Mouse (Mus musculus): ENCODE data around the gene Fgfbp1. TPM values are rescaled to one million over a fixed set of nuclear protein-coding genes. Genes with fewer than 3 reads are reported as not detected.

Gene Fgfbp1
- polyA plus RNA-seq, 1 experiment = not detected

GRCm38 (mm10) chr5:43976821-43977561, 4.6 kb downstream of the Fgfbp1 start:
- no peaks in the 10 kb centered on the region for H3K4me1 ChIP-seq
- TF ChIP-seq FLI1 (IDR thresholded peaks at IDR 0.05; ENCODE audit: low read length) = no peak
- no peak for TF ChIP-seq GATA1 (IDR thresholded peaks at IDR 0.05; ENCODE audit: borderline replicate concordance, low read length)
- peaks cover 15% of the 10 kb centered on the region for H3K27me3 ChIP-seq (replicated peaks)
- H3K4me3 ChIP-seq (replicated peaks) = no peak overlapping the region
- H3K36me3 ChIP-seq (replicated peaks; ENCODE audit: low read length) = no peaks in the 10 kb centered on the region
- 0 out of 2 replicates have a peak, but pooled peaks cover 3% of the 10 kb centered on the region for H3K9me3 ChIP-seq

GRCm38 (mm10) chr5:43974166-43974565, 7.4 kb downstream of the Fgfbp1 start:
- Histone ChIP-seq H3K27me3 (replicated peaks) (peaks cover 13% of the 10 kb centered on the region), H3K4me3 (replicated peaks) (no peak overlapping the region), H3K9me3 (0 out of 2 replicates have a peak, but pooled peaks cover 4% of the 10 kb centered on the region), H3K4me1 (no peaks in the 10 kb centered on the region), H3K36me3 (replicated peaks; ENCODE audit: low read length) (no peaks in the 10 kb centered on the region)
- TF ChIP-seq FLI1 (IDR thresholded peaks at IDR 0.05; ENCODE audit: low read length) (no peak), GATA1 (IDR thresholded peaks at IDR 0.05; ENCODE audit: borderline replicate concordance, low read length) (no peak)

- H3K9me3 ChIP-seq = 0 out of 2 replicates have a peak, but pooled peaks cover 4% of the 10 kb centered on the region
- H3K4me3 ChIP-seq (replicated peaks) = no peak overlapping the region
- no peaks in the 10 kb centered on the region for H3K36me3 ChIP-seq (replicated peaks; ENCODE audit: low read length)
- peaks cover 8% of the 10 kb centered on the region for H3K27me3 ChIP-seq (replicated peaks)
- H3K4me1 ChIP-seq = no peaks in the 10 kb centered on the region
- no peak for TF ChIP-seq GATA1 (IDR thresholded peaks at IDR 0.05; ENCODE audit: borderline replicate concordance, low read length)
- TF ChIP-seq FLI1 (IDR thresholded peaks at IDR 0.05; ENCODE audit: low read length) = no peak
Measured at GRCm38 (mm10) chr5:43971156-43971555, 10.4 kb downstream of the Fgfbp1 start.

GRCm38 (mm10) chr5:43970532-43970931, 11.0 kb downstream of the Fgfbp1 start:
- no peak overlapping the region for H3K4me3 ChIP-seq (replicated peaks)
- H3K4me1 ChIP-seq = no peaks in the 10 kb centered on the region
- TF ChIP-seq GATA1 (IDR thresholded peaks at IDR 0.05; ENCODE audit: borderline replicate concordance, low read length) = no peak
- TF ChIP-seq FLI1 (IDR thresholded peaks at IDR 0.05; ENCODE audit: low read length) = no peak
- no peaks in the 10 kb centered on the region for H3K36me3 ChIP-seq (replicated peaks; ENCODE audit: low read length)
- H3K9me3 ChIP-seq = 0 out of 2 replicates have a peak, but pooled peaks cover 4% of the 10 kb centered on the region
- peaks cover 8% of the 10 kb centered on the region for H3K27me3 ChIP-seq (replicated peaks)

GRCm38 (mm10) chr5:43968634-43969033, 12.9 kb downstream of the Fgfbp1 start:
- H3K9me3 ChIP-seq = 0 out of 2 replicates have a peak, but pooled peaks cover 4% of the 10 kb centered on the region

GRCm38 (mm10) chr5:43961056-43961455, 20.5 kb downstream of the Fgfbp1 start:
- Histone ChIP-seq H3K4me3 (replicated peaks) (no peak overlapping the region), H3K4me1 (no peaks in the 10 kb centered on the region), H3K27me3 (replicated peaks) (peaks cover 4% of the 10 kb centered on the region), H3K36me3 (replicated peaks; ENCODE audit: low read length) (no peaks in the 10 kb centered on the region), H3K9me3 (peaks cover 11% of the 10 kb centered on the region; the same call in 1 of the 2 replicates)
- TF ChIP-seq GATA1 (IDR thresholded peaks at IDR 0.05; ENCODE audit: borderline replicate concordance, low read length) (no peak), FLI1 (IDR thresholded peaks at IDR 0.05; ENCODE audit: low read length) (no peak)

More at GRCm38 (mm10) chr5:43968634-43969033, 12.9 kb downstream of the Fgfbp1 start:
- Histone ChIP-seq H3K4me3 (replicated peaks) (no peak overlapping the region), H3K36me3 (replicated peaks; ENCODE audit: low read length) (no peaks in the 10 kb centered on the region), H3K4me1 (no peaks in the 10 kb centered on the region), H3K27me3 (replicated peaks) (peaks cover 8% of the 10 kb centered on the region)
- TF ChIP-seq FLI1 (IDR thresholded peaks at IDR 0.05; ENCODE audit: low read length) (no peak), GATA1 (IDR thresholded peaks at IDR 0.05; ENCODE audit: borderline replicate concordance, low read length) (no peak)

- Histone ChIP-seq H3K4me3 (replicated peaks) (no peak overlapping the region), H3K27me3 (replicated peaks) (peaks cover 10% of the 10 kb centered on the region), H3K36me3 (replicated peaks; ENCODE audit: low read length) (no peaks in the 10 kb centered on the region), H3K9me3 (peaks cover 11% of the 10 kb centered on the region; the same call in 1 of the 2 replicates), H3K4me1 (no peaks in the 10 kb centered on the region)
- no peak for TF ChIP-seq FLI1 (IDR thresholded peaks at IDR 0.05; ENCODE audit: low read length)
- no peak for TF ChIP-seq GATA1 (IDR thresholded peaks at IDR 0.05; ENCODE audit: borderline replicate concordance, low read length)
Measured at GRCm38 (mm10) chr5:43959884-43960440, 21.6 kb downstream of the Fgfbp1 start.

GRCm38 (mm10) chr5:43953241-43953640, 28.3 kb downstream of the Fgfbp1 start:
- H3K4me3 ChIP-seq (replicated peaks) = no peak overlapping the region
- H3K36me3 ChIP-seq (replicated peaks; ENCODE audit: low read length) = no peaks in the 10 kb centered on the region
- no peaks in the 10 kb centered on the region for H3K9me3 ChIP-seq
- no peak for TF ChIP-seq FLI1 (IDR thresholded peaks at IDR 0.05; ENCODE audit: low read length)
- TF ChIP-seq GATA1 (IDR thresholded peaks at IDR 0.05; ENCODE audit: borderline replicate concordance, low read length) = no peak
- peaks cover 18% of the 10 kb centered on the region for H3K27me3 ChIP-seq (replicated peaks)
- peaks cover 16% of the 10 kb centered on the region for H3K4me1 ChIP-seq

DNA sequence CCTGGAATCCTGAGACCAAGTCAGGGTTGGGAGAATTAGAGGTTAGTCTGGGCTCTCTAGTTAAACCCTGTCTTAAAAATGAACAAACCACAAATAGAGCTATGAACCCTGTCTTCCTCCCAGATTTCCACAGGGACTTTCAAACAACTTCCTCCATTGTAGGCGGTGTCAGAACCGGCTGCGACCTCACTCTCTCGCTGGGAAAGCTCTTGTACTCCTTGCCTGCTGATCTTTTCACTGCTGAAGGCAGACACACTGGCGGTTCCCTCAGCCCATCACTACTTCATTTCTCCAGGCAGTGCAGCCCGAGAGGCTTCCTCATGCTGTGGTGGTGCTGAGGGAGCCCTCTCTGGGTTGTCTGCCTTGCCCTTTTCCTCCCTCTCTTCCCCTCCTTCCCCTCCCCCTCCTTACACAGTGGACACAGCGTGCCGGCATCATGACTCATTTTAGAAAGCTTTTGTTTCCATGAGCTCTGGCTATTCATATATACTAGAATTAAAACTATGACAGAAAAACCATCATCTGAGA, 32.8 kb downstream of the Fgfbp1 start:
- Histone ChIP-seq H3K4me1 (peaks cover 28% of the 10 kb centered on the region), H3K27me3 (replicated peaks) (peaks cover 7% of the 10 kb centered on the region), H3K4me3 (replicated peaks) (peak overlapping the region; percentile 92), H3K9me3 (no peaks in the 10 kb centered on the region), H3K36me3 (replicated peaks; ENCODE audit: low read length) (no peaks in the 10 kb centered on the region)
- no peak for TF ChIP-seq FLI1 (IDR thresholded peaks at IDR 0.05; ENCODE audit: low read length)
- no peak for TF ChIP-seq GATA1 (IDR thresholded peaks at IDR 0.05; ENCODE audit: borderline replicate concordance, low read length)

Measured in megakaryocyte, embryonic 14.5 days (primary cell).